Mouse (Mus musculus) right cerebral cortex, adult 18-20 months (tissue): ENCODE measurements around the gene Tanc1.
A peak's percentile ranks its signal among the peaks of the same experiment; 100 is the strongest.
"Not testable (repeated sequence)": the region's sequence is repeated elsewhere in the genome, so short reads cannot be mapped to it uniquely, and the experiment has no call there.

Experiments
- DNase-seq: peaks from one replicate; pipeline ENCODE4 v3.0.0; 2022; ENCODE audit warnings: mixed read lengths

Gene Tanc1

GRCm38 (mm10) chr2:59611831-59612732 lies at the start of gene Tanc1:
Gene Tanc1, plus strand, starts transcription at chr2:59612042.
- DNase-seq, result peak; percentile 89

- no peak for DNase-seq
Measured at GRCm38 (mm10) chr2:59562215-59562614, 49.6 kb upstream of the Tanc1 start.

- DNase-seq, result no peak
Measured at GRCm38 (mm10) chr2:59562696-59563095, 49.1 kb upstream of the Tanc1 start.

- not testable (repeated sequence) for DNase-seq
Measured at GRCm38 (mm10) chr2:59564029-59564611, 47.7 kb upstream of the Tanc1 start.

GRCm38 (mm10) chr2:59564947-59565346 lies 46.9 kb upstream of the Tanc1 start:
- DNase-seq, result no peak

- DNase-seq, result no peak
Measured at GRCm38 (mm10) chr2:59580939-59581338, 30.9 kb upstream of the Tanc1 start.

GRCm38 (mm10) chr2:59583961-59584360 lies 27.9 kb upstream of the Tanc1 start:
- peak; percentile 27 for DNase-seq

- peak; percentile 74 for DNase-seq
Measured at GRCm38 (mm10) chr2:59587387-59588095, 24.3 kb upstream of the Tanc1 start.

- DNase-seq, result no peak
Measured at GRCm38 (mm10) chr2:59588096-59588405, 23.8 kb upstream of the Tanc1 start.

GRCm38 (mm10) chr2:59593341-59593902 lies 18.4 kb upstream of the Tanc1 start:
- DNase-seq, result no peak

GRCm38 (mm10) chr2:59594095-59594494 lies 17.7 kb upstream of the Tanc1 start:
- DNase-seq, result no peak

GRCm38 (mm10) chr2:59596545-59596944 lies 15.3 kb upstream of the Tanc1 start:
- no peak for DNase-seq

GRCm38 (mm10) chr2:59598286-59598685 lies 13.6 kb upstream of the Tanc1 start:
- DNase-seq, result no peak

GRCm38 (mm10) chr2:59598894-59599293 lies 12.9 kb upstream of the Tanc1 start:
- DNase-seq, result no peak

- DNase-seq, result no peak
Measured at GRCm38 (mm10) chr2:59599338-59600111, 12.3 kb upstream of the Tanc1 start.

- no peak for DNase-seq
Measured at GRCm38 (mm10) chr2:59600123-59600840, 11.6 kb upstream of the Tanc1 start.

- peak; percentile 4 for DNase-seq
Measured at GRCm38 (mm10) chr2:59600980-59601379, 10.9 kb upstream of the Tanc1 start.

- no peak for DNase-seq
Measured at GRCm38 (mm10) chr2:59601452-59601851, 10.4 kb upstream of the Tanc1 start.

GRCm38 (mm10) chr2:59608958-59609357 lies 2.9 kb upstream of the Tanc1 start:
- DNase-seq, result no peak

GRCm38 (mm10) chr2:59611216-59611810 lies 529 bp upstream of the Tanc1 start:
- DNase-seq, result no peak

GRCm38 (mm10) chr2:59612733-59613473 lies 1.1 kb downstream of the Tanc1 start:
- peak; percentile 12 for DNase-seq
